Mouse (Mus musculus) liver, postnatal 0 days (tissue): Measurements from ENCODE around the gene Klk1b24.

Experiments used
- CTCF ChIP-seq: sonication (generic); IDR thresholded peaks from 2 replicates; pipeline ENCODE4 v1.5.1; 2016; ENCODE audit warnings: antibody characterized with exemption, low read depth
- EP300 ChIP-seq: IDR thresholded peaks from 2 replicates; pipeline ENCODE4 v1.6.1; 2016; ENCODE audit warnings: antibody characterized with exemption, low read depth, mild to moderate bottlenecking

DNA sequence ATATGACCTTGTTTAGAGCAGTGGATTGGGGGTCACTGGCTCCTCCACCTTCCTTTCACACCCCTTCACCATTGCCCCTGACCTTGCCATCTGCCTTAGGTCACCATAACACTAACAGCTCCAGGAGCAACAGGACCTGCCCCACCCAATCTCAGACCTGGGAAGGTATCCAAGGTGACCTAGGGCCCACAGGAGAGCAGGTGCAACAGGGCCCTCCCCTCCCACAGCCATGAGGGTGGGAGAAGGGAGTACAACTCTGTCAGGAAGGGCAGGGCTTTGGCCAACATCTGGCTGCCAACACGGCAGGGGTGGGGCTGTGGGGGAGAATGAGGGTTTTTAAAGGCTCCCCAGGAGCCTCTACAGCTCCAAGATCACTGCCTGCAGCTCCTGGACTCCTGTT is 37.0 kb downstream of the Klk1b24 start, which contains the start of gene Klk1:
- TF ChIP-seq CTCF = no peak
- TF ChIP-seq EP300 = no peak
